Mouse (Mus musculus) embryo, embryonic 10 days (tissue): ENCODE data around the gene Sspo.

Experiments used
- DNase-seq: peaks from one replicate; pipeline ENCODE4 v3.0.0-alpha.2; 2015; ENCODE audit warnings: low spot score

The Sspo gene

DNA sequence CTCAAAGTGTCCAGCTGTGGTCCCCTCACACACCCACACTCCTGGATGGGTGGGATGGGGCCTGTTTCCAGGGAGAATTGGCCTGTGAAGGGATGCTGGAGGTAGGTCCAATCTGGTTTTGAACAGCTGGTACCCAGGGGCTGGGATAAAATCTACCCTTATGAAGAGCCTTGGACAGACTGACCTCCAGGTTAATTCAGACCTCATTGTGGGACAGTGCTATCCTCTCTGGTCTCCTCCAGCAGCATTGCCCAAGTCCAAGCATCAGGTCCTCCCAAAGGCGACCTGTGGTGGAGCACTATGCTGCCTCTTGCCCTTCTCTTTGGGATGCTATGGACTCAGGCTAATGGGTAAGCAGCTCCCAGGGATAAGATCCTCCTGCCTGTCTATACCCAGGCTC lies at the start of gene Sspo:
Gene Sspo (plus strand): TSS at position 301 of the 400 bp plus-strand sequence.
- DNase-seq, result no peak

- no peak for DNase-seq
Measured at GRCm38 (mm10) chr6:48399906-48400305, 48.1 kb upstream of the Sspo start.

DNA sequence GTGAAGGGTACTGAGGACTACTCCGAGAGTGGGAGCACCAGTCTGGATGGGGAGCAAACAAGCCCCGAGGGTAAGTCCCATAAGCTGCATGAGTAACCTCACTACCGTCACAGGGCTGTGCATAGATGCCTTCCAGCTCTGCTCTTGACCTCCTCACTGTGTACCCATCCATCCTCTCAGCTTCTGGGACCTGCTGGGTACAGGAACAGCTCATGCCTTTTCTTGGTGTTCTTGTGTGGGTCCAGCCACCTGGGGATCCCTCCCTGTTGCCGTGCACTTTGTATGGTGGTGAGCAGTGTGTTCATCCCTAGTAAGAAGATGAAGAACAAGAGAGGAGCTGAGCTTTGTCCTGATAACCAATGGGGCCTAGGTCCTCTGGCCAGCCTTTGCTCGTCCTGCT lies 44.0 kb upstream of the Sspo start:
- DNase-seq, result no peak

- DNase-seq, result no peak
Measured at GRCm38 (mm10) chr6:48409726-48410343, 38.2 kb upstream of the Sspo start.

DNA sequence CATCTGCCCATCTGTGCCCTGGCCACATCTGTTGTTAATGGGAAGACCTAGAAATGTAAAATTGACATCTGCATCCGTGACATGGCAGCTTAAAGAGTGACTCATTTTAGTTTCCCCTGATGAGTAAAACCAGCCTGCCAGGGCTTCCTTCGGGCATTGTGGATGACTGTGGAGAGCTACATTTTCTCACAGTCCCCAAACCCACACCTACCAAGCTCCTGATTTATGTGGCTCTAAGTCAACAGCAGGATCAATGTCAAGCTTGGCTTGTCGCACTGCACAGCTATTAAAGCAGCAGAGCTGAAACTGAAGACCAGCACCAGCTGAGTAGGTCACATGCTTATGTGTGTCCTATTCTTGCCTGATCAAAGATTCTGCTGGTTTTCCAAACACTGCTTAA lies 37.5 kb upstream of the Sspo start:
- no peak for DNase-seq

- no peak for DNase-seq
Measured at GRCm38 (mm10) chr6:48411193-48412092, 36.6 kb upstream of the Sspo start.

GRCm38 (mm10) chr6:48412147-48412546 lies 35.9 kb upstream of the Sspo start:
- DNase-seq, result no peak

- no peak for DNase-seq
Measured at GRCm38 (mm10) chr6:48412662-48413061, 35.4 kb upstream of the Sspo start.

- DNase-seq, result no peak
Measured at GRCm38 (mm10) chr6:48413081-48413480, 34.9 kb upstream of the Sspo start.

DNA sequence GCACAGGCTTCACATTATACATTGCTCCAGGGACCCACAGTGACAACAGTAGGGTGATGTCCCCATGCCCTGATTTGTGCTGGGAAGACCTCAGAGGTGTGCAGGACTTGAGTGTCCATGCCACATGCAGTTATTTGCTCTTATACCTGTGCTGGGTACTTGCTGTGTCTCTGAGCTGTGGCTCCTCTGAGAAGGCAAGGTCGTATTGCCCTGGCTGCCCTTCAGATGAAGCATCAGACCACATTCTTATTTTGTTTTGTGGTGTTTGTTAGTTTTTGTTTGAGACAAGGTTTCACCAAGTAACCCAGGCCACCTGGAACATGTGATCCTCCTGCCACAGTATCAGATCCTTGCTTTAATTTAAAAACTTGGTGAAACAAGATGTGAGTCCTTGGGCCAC lies 33.1 kb upstream of the Sspo start:
- DNase-seq, result no peak

DNA sequence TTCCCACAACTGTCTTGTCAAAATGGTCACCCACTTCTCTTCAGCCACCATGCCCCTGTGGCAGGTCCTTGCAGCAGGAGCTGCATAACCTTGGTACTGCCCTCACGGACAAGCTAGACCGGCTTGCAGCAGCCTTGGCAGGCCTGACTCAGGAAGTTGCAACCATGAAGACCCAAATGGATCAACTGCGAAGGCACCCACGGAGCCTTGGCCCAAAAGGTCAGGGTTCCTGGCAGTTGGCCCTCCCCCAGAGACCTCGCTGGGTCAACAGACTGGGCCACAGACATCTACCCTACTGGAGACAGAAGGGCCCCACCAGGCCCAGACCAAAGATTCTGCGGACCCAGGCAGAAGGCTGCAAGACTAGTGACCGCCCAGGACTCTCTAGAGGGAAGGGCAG lies 32.4 kb upstream of the Sspo start:
- no peak for DNase-seq

GRCm38 (mm10) chr6:48416486-48416885 lies 31.5 kb upstream of the Sspo start:
- DNase-seq, result no peak

- no peak for DNase-seq
Measured at GRCm38 (mm10) chr6:48420647-48421046, 27.4 kb upstream of the Sspo start.

DNA sequence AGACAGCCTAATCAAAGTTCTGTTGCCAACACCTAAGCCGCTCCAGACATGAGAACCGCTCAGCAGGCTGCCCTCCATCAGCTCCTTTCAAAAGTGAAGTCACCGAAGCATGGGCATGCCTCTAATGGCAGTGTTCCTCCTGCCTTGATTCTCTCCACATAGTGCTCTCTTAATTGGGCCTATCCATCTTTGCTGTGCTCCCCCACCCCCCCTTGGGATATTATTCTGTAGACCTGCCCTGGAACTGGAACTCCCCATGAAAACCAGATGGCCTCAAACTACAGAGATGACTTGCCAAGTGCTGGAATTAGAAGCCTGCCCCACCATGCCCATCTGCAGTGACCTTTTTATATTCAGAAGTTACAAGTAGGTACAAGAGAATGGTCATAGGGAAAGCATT lies 24.7 kb upstream of the Sspo start:
- no peak for DNase-seq

DNA sequence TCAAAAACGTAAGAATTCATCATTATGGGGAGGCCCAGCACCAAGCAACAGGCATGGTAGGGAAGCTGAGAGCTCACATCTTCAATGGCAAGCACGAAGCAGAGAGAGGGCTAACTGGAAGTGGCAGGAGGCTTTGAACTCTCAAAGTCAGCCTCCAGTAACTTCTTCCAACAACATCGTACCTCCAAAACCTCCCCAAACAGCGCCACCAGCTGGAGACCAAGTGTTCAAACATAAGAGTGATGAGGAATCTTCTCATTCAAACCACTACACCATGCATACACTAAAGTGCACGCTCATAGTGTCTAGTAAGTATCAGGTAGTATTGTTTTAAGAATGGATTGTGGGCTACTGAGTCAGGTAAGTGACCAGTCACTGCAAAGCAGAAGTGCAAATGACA lies 24.0 kb upstream of the Sspo start:
- no peak for DNase-seq

DNA sequence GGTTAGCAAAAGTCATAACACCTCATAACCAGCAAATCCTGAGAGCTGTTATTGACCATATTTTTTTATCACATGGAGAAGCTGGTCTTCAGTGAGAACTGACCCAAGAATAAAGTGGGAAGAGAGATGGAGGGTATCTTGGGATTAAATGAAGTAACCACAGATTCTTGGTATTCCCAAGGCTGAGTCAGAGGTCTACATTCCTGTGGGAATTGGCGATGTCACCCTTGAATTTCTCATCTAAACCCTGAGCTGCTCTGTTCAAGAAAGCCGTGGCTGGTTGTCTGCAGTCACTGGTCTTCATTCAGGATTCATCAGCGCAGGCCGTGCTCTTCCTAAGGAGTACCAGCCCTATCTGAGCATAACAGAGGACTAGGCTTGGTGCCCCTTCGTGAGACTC lies 21.1 kb upstream of the Sspo start:
- DNase-seq, result no peak

GRCm38 (mm10) chr6:48428769-48429557 lies 19.1 kb upstream of the Sspo start:
- DNase-seq, result no peak

DNA sequence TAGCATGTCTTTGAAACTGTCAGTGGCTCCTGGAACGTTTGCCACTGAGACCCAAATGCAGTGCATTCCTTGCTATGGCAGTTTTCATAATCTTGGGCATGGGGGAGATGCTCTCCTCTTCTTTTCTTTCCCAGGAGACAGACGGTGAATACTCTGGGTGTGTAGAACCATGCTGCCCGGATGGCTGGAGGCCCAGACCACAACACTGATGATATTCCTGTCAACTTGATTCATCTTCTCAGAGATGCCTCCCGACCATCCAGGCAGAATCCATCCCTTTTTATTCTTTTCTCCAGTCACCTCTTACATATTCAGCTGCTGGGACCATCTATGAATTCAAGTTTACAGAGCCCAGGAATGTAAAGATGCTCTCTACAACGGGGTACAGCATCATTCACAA lies 17.3 kb upstream of the Sspo start:
- no peak for DNase-seq

- DNase-seq, result no peak
Measured at GRCm38 (mm10) chr6:48432893-48433816, 14.9 kb upstream of the Sspo start.

- DNase-seq, result no peak
Measured at GRCm38 (mm10) chr6:48434651-48435050, 13.4 kb upstream of the Sspo start.

GRCm38 (mm10) chr6:48435111-48435510 lies 12.9 kb upstream of the Sspo start:
- DNase-seq, result no peak
